Mouse (Mus musculus) bone marrow, adult 2 months (tissue): ENCODE data around the gene Tfap2c.
A peak's percentile ranks its signal among the peaks of the same experiment; 100 is the strongest.

Experiments
- CTCF ChIP-seq: fragments of 200-500 bp; IDR thresholded peaks from 2 replicates; pipeline ENCODE4 v1.5.1; 2011; ENCODE audit warnings: low read length, control low read depth; ENCODE audit not compliant: control insufficient read depth, insufficient read depth
- POLR2A ChIP-seq: fragments of 200-500 bp; IDR thresholded peaks from 2 replicates; pipeline ENCODE4 v1.6.1; 2011; ENCODE audit warnings: low read depth, mild to moderate bottlenecking, control low read depth, low read length, borderline replicate concordance; ENCODE audit not compliant: control insufficient read depth

GRCm38 (mm10) chr2:172550364-172551080 lies 1.1 kb downstream of the Tfap2c start:
- TF ChIP-seq CTCF (peak; percentile 42; the same call in 1 of the 2 replicates), POLR2A (no peak)
